Mouse (Mus musculus): ENCODE results near the gene Gabbr2.

GRCm38 (mm10) chr4:46829656-46830055, 162.0 kb downstream of the Gabbr2 start:
- TF ChIP-seq GATA1 (IDR thresholded peaks at IDR 0.05; ENCODE audit: borderline replicate concordance, low read length) = no peak
- TF ChIP-seq FLI1 (IDR thresholded peaks at IDR 0.05; ENCODE audit: low read length) = no peak

Measured in megakaryocyte, embryonic 14.5 days (primary cell).